Mouse (Mus musculus) right cerebral cortex, postnatal 36 days (tissue): ENCODE data around the gene BC051142.

Experiments
- DNase-seq, 2 experiments: peaks; one replicate each; pipeline ENCODE4 v3.0.0; 2022; ENCODE audit warnings: low spot score in 2 of 2, mixed read lengths in 1 of 2

The BC051142 gene

GRCm38 (mm10) chr17:34398711-34399393 is at the start of gene BC051142:
Gene BC051142 (plus strand): TSS chr17:34398820.
- peak; percentile 77 to 87 for DNase-seq

DNA sequence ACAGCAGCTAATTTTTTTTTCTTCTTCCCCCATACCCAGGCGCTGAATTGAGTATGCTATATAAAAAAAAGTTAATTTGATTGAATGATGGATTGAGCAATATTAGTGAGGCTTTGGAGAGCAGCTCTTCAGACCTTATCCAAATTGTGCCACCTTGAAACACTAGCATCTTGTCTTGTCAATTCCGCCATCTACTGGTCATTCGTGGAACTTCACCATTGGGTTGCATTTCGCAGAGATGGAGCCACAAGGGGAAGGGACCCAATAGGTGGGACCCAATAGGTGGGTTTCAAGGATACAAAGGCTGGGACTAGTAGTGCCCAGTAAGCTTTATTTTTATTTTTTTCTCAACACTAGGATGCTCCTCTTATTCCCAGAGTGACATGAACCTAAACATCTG is 49.2 kb upstream of the BC051142 start:
- peak; percentile 29 to 49 for DNase-seq

GRCm38 (mm10) chr17:34354539-34354938 is 44.1 kb upstream of the BC051142 start, which contains the start of gene Btnl2:
Gene Btnl2 (plus strand): TSS chr17:34354822.
- DNase-seq = no peak

GRCm38 (mm10) chr17:34354940-34355339 is 43.7 kb upstream of the BC051142 start:
- no peak for DNase-seq

DNA sequence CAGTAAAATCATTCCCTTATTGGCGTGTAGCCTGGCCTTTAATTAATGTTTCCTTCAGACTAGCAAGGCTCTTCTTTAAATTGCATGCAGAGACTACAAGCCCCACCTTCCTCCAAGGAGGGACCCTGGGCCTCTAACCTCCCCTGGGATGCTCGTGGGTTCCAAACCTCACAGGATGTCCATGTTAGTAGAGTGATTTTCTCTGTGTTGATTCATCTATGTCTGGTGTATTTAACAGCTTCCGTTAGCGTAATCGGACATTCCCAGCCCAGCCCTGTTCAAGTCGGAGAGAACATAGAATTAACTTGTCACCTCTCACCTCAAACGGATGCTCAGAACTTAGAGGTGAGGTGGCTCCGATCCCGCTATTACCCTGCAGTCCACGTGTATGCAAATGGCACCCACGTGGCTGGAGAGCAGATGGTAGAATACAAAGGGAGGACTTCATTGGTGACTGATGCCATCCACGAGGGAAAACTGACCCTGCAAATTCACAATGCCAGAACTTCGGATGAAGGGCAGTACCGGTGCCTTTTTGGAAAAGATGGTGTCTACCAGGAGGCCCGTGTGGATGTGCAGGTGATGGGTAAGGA is 35.6 kb upstream of the BC051142 start:
- no peak for DNase-seq

DNA sequence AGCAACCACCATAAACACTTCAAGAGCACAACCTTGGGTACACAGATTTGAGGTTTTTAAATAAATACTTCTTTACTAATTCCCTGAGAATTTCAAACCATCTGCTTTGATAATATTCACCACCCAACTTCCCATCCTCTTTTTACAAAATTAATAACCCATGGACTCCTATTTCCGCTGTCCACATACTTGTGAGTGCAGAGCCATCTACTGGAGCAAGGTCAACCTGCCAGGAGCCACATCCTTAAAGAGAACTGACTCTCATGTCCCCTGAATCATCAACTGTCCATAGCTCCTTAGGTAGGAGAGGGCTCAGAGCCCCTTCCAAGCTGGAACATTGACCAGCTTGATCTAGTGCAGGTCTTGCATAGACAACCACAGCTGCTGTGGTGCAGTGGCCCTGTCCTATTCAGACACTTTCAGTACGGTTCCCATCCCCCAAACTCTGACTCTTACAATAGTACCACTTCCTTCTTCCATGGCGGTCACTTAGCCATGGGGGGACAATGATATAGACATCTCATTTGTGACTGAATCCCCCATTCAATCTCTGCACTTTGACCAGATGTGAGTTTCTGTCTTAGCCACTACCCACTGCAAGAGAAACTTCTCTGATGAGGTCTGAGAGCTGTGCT is 34.8 kb upstream of the BC051142 start:
- DNase-seq = no peak

DNA sequence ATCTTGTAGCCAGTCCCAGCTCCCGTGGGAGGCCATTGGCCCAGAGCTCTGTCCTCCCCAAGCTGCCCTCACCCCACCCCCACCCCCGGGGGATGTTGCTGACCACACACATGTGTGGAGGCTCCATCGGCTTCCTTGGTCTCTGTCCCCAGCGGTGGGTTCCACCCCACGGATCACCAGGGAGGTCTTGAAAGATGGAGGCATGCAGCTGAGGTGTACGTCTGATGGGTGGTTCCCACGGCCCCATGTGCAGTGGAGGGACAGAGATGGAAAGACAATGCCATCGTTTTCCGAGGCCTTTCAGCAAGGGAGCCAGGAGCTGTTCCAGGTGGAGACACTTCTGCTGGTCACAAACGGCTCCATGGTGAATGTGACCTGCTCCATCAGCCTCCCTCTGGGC is 33.6 kb upstream of the BC051142 start:
- no peak for DNase-seq

- no peak for DNase-seq
Measured at GRCm38 (mm10) chr17:34370563-34370962, 28.1 kb upstream of the BC051142 start.

DNA sequence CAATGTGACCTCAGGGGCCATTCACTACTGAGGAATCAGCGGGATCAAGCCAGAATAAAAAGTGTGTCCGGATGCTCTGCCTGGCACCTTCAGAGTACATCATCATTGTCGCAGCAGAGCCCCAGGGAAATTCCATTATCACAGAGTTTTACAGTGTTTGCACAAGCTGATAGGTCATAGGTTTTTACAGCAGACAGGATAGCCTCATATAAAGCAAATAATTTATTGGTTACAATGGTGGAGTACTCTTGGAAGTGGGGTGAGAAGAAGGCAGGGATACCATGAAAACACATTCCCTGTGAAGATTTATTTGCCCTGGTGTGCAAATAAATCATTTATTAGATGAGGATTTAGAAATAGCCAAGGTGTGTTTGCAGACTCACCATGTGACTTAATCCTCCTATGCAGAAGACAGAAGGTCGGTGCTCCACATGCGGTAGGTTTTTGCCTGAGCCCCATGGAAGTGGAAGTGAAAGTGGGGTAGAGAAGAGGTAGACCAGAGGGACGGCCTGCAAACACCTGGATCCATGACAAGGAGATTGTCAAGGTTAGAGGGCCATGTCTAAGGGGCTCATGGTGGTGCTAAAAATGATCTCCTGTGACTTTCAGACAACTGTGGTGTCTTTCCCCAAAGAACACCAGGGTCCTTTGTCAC is 25.4 kb upstream of the BC051142 start:
- DNase-seq = no peak

- no peak for DNase-seq
Measured at GRCm38 (mm10) chr17:34376847-34377246, 21.8 kb upstream of the BC051142 start, which contains the start of gene Btnl1. Gene Btnl1 (plus strand): TSS chr17:34377132.

- no peak for DNase-seq
Measured at GRCm38 (mm10) chr17:34377450-34378209, 21.0 kb upstream of the BC051142 start.

DNA sequence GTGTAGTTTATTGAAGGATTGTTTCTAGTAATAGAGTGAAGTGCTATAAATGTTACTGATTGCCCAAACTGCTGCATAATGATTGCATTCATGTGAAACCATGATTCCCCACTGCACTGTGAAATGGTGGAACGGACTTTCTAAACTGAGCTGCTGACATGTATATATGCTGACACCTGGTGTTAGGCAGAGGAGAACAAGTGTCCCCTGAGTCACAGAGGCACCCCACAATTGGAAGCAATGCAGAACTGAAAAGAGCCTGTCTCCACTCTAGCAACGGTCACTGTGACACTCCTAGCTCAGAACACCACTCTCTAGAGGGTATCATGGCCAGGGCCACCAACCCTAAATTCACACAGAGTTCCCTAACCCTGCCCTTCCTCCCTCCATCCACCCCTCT is 19.9 kb upstream of the BC051142 start:
- no peak for DNase-seq

DNA sequence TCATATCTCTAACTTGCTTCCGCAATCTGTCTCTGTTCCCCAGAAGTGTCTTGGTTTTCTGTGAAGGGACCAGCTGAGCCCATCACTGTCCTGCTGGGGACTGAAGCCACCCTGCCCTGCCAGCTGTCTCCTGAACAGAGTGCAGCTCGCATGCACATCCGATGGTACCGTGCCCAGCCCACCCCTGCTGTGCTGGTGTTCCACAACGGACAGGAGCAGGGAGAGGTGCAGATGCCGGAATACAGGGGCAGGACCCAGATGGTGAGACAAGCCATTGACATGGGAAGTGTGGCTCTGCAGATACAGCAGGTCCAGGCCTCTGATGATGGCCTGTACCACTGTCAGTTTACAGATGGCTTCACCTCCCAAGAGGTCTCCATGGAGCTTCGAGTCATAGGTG is 19.2 kb upstream of the BC051142 start:
- no peak for DNase-seq

- no peak for DNase-seq
Measured at GRCm38 (mm10) chr17:34381876-34382275, 16.7 kb upstream of the BC051142 start.

GRCm38 (mm10) chr17:34383212-34383611 is 15.4 kb upstream of the BC051142 start:
- DNase-seq = no peak

GRCm38 (mm10) chr17:34384699-34385098 is 13.9 kb upstream of the BC051142 start:
- DNase-seq = no peak

DNA sequence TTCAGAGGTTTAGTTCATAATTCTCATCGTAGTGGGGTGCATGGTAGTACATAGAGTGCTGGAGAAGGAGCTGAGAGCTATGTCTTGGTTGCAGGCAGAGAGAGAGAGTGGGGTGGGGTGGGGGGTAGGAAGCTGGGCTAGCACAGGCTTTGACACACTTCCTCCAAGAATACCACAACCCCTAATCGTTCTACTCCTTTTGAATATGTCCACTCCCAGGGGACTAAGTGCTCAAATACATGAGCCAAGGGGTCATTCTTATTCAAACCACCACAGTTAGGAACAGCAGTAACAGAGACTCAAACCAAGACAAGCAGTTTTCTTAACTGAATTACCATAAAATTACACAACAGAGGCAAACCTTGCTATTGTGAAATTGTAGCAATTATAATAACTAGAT is 12.0 kb upstream of the BC051142 start:
- no peak for DNase-seq

DNA sequence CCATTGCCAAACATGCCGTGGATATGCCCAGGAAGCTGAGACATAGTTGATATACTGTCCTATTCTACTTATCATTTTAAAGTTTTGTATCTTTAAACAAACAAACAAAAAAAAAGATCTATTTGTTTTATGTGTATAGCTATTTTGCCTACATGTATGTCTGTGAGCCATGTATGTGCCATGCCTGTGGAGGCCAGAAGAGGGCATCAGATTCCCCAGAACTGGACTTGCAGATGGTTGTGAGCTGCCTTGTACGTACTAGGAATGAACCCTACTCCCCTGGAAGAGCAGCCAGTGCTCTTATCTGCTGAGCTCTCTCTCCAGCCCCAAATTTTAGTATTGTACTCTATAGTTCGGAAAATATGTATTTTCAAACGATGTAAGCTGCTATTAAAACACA is 10.1 kb upstream of the BC051142 start:
- no peak for DNase-seq

DNA sequence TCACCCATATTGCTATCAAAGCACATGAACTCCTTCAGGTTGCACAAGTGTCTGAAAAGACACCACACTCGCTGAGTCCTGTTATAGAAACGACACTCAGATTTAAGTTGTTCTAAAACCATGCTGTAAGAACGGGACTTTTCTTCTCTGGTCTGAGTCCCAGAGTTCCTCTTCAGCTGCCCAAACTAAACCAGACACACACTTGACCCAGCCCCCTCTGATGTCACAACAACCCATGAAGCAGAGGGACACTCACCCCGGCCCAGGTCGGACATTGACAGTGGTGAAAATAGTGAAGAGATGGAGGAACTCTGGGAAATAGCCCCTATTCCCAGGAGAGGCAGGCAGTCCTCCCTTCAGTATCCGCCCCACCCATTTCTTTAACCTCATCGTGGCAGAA is 7.1 kb upstream of the BC051142 start:
- DNase-seq = no peak

DNA sequence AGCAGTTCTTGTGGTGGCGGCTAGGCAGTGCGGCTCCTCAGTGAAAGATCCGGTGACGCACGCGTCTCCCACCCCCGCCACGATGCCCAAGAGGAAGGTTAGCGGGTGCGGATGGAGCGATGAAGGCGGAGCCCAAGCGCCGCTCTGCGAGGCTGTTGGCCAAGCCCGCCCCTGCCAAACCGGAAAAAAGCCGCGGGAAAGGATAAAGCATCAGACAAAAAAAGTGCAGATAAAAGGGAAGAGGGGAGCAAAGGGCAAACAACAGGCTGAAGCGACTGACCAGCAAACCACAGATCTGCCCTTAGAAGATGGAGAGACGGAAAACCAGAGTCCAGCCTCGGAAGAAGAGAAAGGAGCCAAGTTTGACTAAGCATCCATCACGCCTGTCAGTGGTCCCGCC is 6.3 kb upstream of the BC051142 start:
- DNase-seq = no peak

- DNase-seq = no peak
Measured at GRCm38 (mm10) chr17:34397357-34397756, 1.3 kb upstream of the BC051142 start.
